Mouse (Mus musculus) lung, adult 2 months (tissue): ENCODE measurements at regions not wholly inside any gene's neighbourhood (a gene's known extent, or its start where the extent isn't known, plus 50 kb on each side); places are given as distances from the start of the nearest gene placed in this dataset.

Experiments used
- CTCF ChIP-seq: fragments of 200-500 bp; IDR thresholded peaks from 2 replicates; pipeline ENCODE4 v1.5.1; 2011; ENCODE audit warnings: mild to moderate bottlenecking, low read length, control low read depth; ENCODE audit not compliant: insufficient read depth
- POLR2A ChIP-seq: fragments of 200-500 bp; IDR thresholded peaks from 2 replicates; pipeline ENCODE4 v1.6.1; 2011; ENCODE audit warnings: low read depth, mild to moderate bottlenecking, control low read depth, low read length, borderline replicate concordance; ENCODE audit errors: extremely low read depth

DNA sequence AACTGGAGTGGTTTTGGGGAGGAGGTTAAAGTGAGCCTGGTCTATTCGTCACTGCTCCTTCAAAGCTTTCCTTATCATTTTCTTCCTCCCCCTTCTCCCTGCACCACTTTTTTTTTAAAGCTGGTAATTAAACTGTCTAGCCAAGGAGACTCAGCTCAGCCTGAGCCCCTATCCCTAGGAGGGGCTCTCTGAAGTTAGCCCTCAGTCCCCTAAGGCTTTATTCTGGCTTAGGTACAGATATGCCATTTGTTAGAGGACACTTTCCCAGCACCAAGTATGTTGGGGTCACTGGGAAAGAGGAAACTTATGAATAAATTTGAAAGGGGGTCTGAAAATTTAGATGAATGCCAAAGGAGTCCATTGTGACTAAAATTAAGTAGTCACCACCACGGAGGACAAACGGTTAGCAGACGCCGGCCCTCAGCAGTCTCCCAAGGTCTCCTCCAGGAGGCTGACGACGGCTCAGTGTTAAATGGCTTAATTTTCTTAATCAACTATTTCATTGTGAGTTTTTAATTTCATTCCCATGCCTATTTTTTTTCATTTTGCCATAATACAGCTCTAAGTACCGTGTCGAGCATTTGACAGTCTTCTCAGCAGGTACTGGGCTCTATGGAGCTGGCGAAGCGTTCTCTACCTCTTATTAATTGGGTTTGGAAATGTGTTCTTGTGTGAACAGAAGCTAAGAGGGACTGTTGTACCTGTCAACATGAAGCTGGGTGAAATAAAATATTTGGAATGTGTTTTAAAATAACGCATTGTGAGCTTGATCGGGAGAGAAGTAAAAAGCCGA, 370.6 kb upstream of the Cited2 start:
- TF ChIP-seq CTCF (no peak), POLR2A (no peak)
